Mouse (Mus musculus) midbrain, embryonic 10.5 days (tissue): Measurements from ENCODE around the gene B3gntl1. TPM values are rescaled to one million over a fixed set of nuclear protein-coding genes. Genes with fewer than 3 reads are reported as not detected.

Source experiments
- DNase-seq: peaks from one replicate; pipeline ENCODE4 v3.0.0-alpha.2; 2017; ENCODE audit warnings: low spot score
- H3K27ac ChIP-seq: fragments of 300-500 bp; sonication (generic); replicated peaks from 2 replicates; pipeline ENCODE4 v1.5.1; 2016; ENCODE audit warnings: mild to moderate bottlenecking
- H3K27me3 ChIP-seq: fragments of 300-500 bp; sonication (generic); 2 replicates; pipeline ENCODE4 v1.6.1; 2016; ENCODE audit warnings: low read depth, mild to moderate bottlenecking; ENCODE audit not compliant: poor library complexity, severe bottlenecking
- H3K36me3 ChIP-seq: fragments of 300-500 bp; sonication (generic); 2 replicates; pipeline ENCODE4 v1.6.1; 2016; ENCODE audit warnings: mild to moderate bottlenecking, moderate library complexity
- H3K4me1 ChIP-seq: fragments of 300-500 bp; sonication (generic); 2 replicates; pipeline ENCODE4 v1.6.1; 2016
- H3K4me3 ChIP-seq: fragments of 300-500 bp; sonication (generic); 2 replicates; pipeline ENCODE4 v1.5.1; 2016; ENCODE audit warnings: mild to moderate bottlenecking, moderate library complexity
- H3K9me3 ChIP-seq: fragments of 300-500 bp; sonication (generic); replicated peaks from 2 replicates; pipeline ENCODE4 v1.6.1; 2016; ENCODE audit warnings: mild to moderate bottlenecking
- WGBS: fragments of 180-500 bp; shearing (Covaris S2); methylation state at CpG from one replicate; pipeline ENCODE4 v1.1.7; 2016; 5-methylcytosine and 5-hydroxymethylcytosine counted together
- polyA plus RNA-seq: library from polyadenylated mRNA; unstranded; fragments of >200 nt; fragmentation: Nextera tagmentation; extraction: Ambion mirVana; gene quantifications from 2 replicates; pipeline ENCODE4 v1.2.1, GENCODE M21; 2016

Gene B3gntl1
- polyA plus RNA-seq, 1 experiment from 2014 or later = 7.2 TPM

DNA sequence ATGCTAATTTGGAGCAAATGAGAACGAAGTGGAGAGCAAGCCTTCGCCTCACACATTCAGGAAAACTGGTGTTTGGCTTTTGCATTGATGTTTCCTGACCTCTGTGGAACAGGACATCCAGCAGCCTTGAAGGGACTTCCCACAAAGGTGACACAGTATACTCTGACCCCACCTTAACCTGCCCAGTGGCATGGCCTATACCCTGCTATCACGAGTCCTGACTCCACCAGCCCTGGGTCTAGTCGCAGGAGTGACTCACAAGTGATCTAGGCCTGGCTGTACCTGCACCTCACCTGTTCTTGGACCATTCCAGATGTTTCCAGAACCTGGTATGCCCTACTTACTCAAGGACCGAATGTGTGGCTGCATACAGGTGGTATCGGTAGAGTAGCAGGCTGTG, 43.4 kb downstream of the B3gntl1 start:
- Histone ChIP-seq H3K36me3 (peaks cover 31% of the 10 kb centered on the region), H3K27ac (no peak overlapping the region), H3K4me3 (no peak overlapping the region), H3K9me3 (no peaks in the 10 kb centered on the region), H3K4me1 (no peaks in the 10 kb centered on the region), H3K27me3 (no peaks in the 10 kb centered on the region)
- WGBS = 90% methylated on average over 6 of the region's 6 CpGs
- no peak for DNase-seq

DNA sequence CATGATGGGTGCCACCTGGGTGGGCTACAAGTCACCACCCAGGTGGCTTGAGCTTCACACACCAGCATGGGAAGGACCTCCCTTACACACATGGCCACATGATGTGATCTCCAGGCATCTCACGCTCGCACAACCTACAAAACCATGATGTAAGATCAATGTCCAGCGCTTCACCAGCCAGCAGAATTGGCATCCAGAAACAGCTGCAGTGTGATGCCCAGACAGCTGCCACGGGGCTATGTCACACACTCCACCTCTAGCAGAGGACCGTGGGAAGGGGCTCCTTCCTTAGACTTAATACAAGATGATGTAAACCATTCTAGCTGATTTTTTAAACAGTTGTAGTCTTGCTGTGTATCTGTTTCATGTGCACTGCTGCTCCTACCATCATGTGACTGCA, 45.4 kb downstream of the B3gntl1 start:
- Histone ChIP-seq H3K27me3 (no peaks in the 10 kb centered on the region), H3K4me3 (no peak overlapping the region), H3K27ac (no peak overlapping the region), H3K36me3 (peaks cover 49% of the 10 kb centered on the region), H3K9me3 (no peaks in the 10 kb centered on the region), H3K4me1 (no peaks in the 10 kb centered on the region)
- no peak for DNase-seq
- WGBS = 92% methylated on average over 5 of the region's 5 CpGs

DNA sequence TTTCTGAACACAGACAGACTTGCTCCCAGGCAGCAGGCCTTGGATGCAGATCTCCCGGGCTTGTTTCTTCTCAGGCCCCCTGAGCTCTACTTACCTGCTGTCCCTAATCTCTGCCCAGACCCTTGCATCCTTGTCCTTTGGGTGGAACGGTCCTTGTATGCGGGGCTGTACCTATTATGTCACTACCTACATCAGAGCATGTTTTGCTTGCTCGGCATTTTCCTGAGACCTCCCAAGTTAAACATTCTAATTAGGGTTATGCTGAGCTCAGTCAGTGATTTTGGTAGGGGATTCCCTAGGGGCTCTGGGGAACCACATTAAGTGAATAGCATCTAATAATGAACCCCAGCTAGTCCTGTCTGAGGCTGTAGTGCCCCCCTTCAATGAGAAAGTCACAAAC, 47.9 kb downstream of the B3gntl1 start:
- WGBS = 94% methylated on average over 4 of the region's 4 CpGs
- Histone ChIP-seq H3K9me3 (no peaks in the 10 kb centered on the region), H3K4me3 (no peak overlapping the region), H3K36me3 (peaks cover 53% of the 10 kb centered on the region), H3K4me1 (no peaks in the 10 kb centered on the region), H3K27ac (no peak overlapping the region), H3K27me3 (no peaks in the 10 kb centered on the region)
- DNase-seq = no peak

DNA sequence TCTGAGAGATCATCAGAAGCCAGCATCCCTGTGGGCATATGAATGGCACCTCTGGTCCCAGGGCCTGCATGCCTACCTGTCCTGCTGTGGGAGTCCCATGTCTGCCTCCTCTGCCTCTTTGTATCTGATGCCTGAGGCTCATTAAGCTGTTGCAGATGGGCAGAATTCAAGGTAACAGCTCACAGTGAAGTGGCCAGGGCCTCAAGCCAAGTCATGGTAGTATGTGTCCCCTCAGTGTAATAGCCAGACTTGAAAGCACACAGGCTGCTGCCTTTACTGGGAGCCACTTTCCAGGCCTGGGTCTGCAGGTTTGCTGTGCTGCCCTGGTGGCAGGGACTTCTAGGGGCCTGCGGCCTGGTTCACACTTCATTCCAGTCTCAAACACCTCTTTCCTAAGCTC, 55.6 kb downstream of the B3gntl1 start:
- peaks cover 79% of the 10 kb centered on the region for H3K36me3 ChIP-seq
- H3K9me3 ChIP-seq = no peaks in the 10 kb centered on the region
- no peaks in the 10 kb centered on the region for H3K4me1 ChIP-seq
- no peak overlapping the region for H3K27ac ChIP-seq
- no peak for DNase-seq
- no peaks in the 10 kb centered on the region for H3K27me3 ChIP-seq
- WGBS = 88% methylated on average over 1 of the region's 1 CpGs
- no peak overlapping the region for H3K4me3 ChIP-seq

DNA sequence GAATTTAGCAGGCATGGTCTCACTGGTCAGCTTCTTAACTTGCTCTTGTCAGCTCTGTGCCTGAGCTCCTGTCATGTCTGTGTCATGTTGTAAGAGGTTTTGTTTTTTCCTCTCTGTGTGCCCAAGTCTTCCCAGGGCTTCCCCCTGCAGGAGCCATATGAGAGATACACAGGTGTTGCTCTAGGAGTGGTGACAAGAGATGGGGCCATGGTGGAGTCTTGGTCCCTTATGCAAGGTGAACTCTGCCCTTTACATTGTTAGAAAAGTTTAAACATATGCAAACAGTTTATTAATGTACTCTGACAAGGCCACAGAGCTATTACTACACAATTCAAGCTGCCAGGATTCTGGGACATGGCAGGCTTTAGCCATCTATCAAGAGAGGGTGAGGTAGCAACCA, 56.5 kb downstream of the B3gntl1 start:
- Histone ChIP-seq H3K36me3 (peaks cover 73% of the 10 kb centered on the region), H3K27me3 (no peaks in the 10 kb centered on the region), H3K4me1 (no peaks in the 10 kb centered on the region), H3K9me3 (no peaks in the 10 kb centered on the region), H3K27ac (no peak overlapping the region), H3K4me3 (no peak overlapping the region)
- no peak for DNase-seq

DNA sequence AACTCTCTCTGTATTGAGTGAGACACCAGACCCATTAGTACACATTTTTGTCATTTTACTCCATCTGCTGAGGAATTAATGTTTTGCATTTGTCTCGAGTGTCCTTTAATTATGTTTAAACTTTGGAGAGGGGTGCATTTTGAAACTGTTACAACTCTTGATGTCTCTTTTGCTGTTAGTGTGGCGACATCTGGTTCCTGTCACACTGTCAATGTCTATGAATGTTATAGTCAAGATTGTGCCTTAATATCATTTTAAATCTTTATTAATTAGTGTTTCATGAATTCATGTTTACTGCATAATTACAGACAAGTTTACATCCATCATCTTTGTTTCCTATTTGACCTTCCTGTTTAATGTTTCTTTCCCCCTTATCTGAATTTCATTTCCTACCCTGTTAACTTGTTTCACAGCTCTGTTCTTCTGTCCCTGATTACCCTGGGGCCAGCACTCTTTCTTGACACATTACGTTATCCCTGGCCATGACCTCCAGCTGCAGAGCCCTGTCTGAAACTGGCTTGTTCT, 56.9 kb downstream of the B3gntl1 start:
- WGBS = 89% methylated on average over 3 of the region's 3 CpGs
- H3K9me3 ChIP-seq = no peaks in the 10 kb centered on the region
- no peak overlapping the region for H3K4me3 ChIP-seq
- no peaks in the 10 kb centered on the region for H3K4me1 ChIP-seq
- no peak for DNase-seq
- H3K36me3 ChIP-seq = peaks cover 76% of the 10 kb centered on the region
- H3K27ac ChIP-seq = no peak overlapping the region
- no peaks in the 10 kb centered on the region for H3K27me3 ChIP-seq

DNA sequence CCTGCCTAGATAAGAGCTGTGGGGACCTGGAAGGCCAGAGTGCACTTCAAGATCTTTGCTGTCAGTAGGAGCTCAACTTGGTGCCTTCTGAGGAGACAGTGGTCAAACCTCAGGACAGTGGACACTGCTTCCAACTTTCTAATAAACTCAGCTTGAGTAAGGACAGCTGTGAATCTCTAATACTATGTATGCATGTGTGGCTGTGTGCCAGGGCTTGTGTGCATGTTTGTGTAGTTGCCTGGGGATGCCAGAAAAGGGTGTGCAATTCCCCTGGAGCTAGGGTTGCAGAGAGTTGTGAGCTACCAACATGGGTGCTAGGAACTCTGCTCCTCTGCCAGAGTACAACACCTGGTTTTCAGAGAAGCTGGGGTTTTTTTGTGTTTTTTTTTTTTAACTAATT, 62.0 kb downstream of the B3gntl1 start:
- Histone ChIP-seq H3K4me1 (no peaks in the 10 kb centered on the region), H3K4me3 (no peak overlapping the region), H3K9me3 (no peaks in the 10 kb centered on the region), H3K27me3 (no peaks in the 10 kb centered on the region), H3K27ac (no peak overlapping the region), H3K36me3 (peaks cover 72% of the 10 kb centered on the region)
- DNase-seq = no peak

DNA sequence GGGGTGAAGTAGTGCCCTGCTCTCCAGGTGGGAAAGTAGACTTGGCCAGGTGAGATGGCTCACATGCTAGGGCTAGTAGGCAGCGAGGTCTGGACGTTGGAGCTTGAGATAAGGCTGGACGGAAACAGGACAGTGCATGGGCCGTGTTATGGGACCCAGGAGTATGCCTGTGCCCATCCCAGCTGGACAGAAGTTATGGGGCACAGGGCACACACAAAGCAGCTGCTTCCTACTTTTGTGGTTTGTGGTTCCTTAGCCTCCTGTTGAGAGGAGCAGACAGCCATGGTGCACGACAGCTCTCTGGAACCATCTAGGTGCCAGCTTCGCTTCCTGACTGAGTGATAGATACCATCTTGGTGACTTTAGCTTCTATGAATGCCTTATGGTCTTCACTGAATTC, 67.3 kb downstream of the B3gntl1 start:
- Histone ChIP-seq H3K9me3 (no peaks in the 10 kb centered on the region), H3K27me3 (no peaks in the 10 kb centered on the region), H3K4me3 (no peak overlapping the region), H3K27ac (no peak overlapping the region), H3K36me3 (peaks cover 89% of the 10 kb centered on the region), H3K4me1 (no peaks in the 10 kb centered on the region)
- DNase-seq = no peak
- 96% methylated on average over 6 of the region's 6 CpGs for WGBS

DNA sequence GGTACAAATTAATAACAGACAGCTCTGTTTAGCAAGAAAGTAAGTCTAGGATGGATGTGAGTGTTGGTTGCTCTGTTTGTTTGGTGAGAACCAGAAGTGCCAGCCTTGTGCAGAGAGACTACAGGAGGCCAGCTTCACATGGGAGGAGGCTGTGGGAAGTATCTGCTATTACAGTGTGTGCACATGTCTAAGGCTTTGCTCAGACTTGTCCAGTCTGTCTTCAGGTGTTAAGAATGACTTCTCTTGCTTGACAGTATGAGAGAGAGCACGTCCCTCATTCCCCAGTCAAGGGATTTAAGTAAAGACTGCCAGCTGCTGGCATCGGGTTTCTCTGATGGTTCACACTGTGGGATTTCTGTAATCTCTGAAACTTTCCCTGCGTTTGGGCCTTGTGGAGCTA, 71.5 kb downstream of the B3gntl1 start:
- peaks cover 76% of the 10 kb centered on the region for H3K36me3 ChIP-seq
- 75% methylated on average over 3 of the region's 3 CpGs for WGBS
- peaks cover 12% of the 10 kb centered on the region for H3K4me1 ChIP-seq
- H3K27me3 ChIP-seq = no peaks in the 10 kb centered on the region
- DNase-seq = no peak
- no peak overlapping the region for H3K4me3 ChIP-seq
- H3K9me3 ChIP-seq = no peaks in the 10 kb centered on the region
- H3K27ac ChIP-seq = no peak overlapping the region

DNA sequence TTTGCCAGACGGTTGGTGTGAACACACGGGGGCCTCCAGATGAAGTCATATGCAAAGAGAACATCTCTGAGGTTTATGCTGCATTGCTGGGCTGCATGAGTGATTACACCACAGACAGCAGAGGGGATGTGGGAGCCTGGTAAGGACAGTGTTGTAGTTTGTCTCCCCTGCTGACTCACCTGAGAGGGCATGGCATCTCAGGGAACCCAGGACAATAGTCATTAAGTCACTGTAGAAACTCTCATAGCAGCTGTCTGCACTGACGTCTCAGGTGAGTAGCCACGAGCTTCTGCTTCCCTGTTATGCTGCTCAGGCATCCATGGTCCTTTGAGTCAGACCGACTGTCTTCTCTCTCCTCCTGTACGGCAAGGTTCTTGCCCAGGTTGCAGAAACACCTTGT, 75.7 kb downstream of the B3gntl1 start:
- H3K4me3 ChIP-seq = no peak overlapping the region
- no peak for DNase-seq
- WGBS = 88% methylated on average over 6 of the region's 6 CpGs
- peaks cover 69% of the 10 kb centered on the region for H3K36me3 ChIP-seq
- H3K4me1 ChIP-seq = peaks cover 12% of the 10 kb centered on the region
- no peaks in the 10 kb centered on the region for H3K9me3 ChIP-seq
- H3K27me3 ChIP-seq = no peaks in the 10 kb centered on the region
- no peak overlapping the region for H3K27ac ChIP-seq

DNA sequence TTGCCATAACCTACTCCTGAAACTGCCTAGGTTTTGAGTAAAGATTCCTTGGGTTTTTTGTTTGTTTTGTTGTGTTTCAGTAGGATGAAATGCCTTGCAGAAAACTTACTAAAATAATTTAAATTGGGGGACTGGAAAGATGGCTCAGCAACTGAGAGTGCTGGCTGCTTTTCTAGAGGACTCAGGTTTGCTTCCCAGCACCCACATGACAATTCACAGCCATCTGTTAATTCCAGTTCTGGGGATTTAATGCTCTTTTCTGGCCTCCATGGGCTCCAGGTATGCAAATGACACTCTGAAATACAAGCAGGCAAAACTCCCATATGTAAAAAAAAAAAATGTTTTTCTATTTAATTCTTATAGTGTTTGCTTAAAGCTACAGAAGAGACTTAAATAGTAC, 91.1 kb downstream of the B3gntl1 start:
- Histone ChIP-seq H3K4me3 (no peak overlapping the region), H3K4me1 (no peaks in the 10 kb centered on the region), H3K9me3 (no peaks in the 10 kb centered on the region), H3K27ac (no peak overlapping the region), H3K27me3 (no peaks in the 10 kb centered on the region), H3K36me3 (peaks cover 23% of the 10 kb centered on the region)
- no peak for DNase-seq

Other genes starting within 250 kb of the B3gntl1 start
- 0.94 and 1.3 TPM in 2 replicates for gene Fn3k, start 238.2 kb downstream of the B3gntl1 start, polyA plus RNA-seq
- gene Tbcd, start 221.2 kb downstream of the B3gntl1 start, polyA plus RNA-seq = 54.2 and 61.9 TPM in 2 replicates
- gene Zfp750, start 153.8 kb downstream of the B3gntl1 start, polyA plus RNA-seq = 0.46 and 0.67 TPM in 2 replicates
- gene Metrnl, start 28.4 kb upstream of the B3gntl1 start, polyA plus RNA-seq = 12.8 TPM in 2 replicates
- gene Ptchd3, start 157.1 kb upstream of the B3gntl1 start, polyA plus RNA-seq = not detected in 2 replicates